Mouse (Mus musculus) embryonic facial prominence, embryonic 11.5 days (tissue): ENCODE data around the gene Ctf2. TPM values are rescaled to one million over a fixed set of nuclear protein-coding genes. Genes with fewer than 3 reads are reported as not detected.

Experiments used
- ATAC-seq: fragments of 200-750 bp; cut with Nextera tagmentation; replicated peaks from 2 replicates; pipeline ENCODE4 v1.8.0; 2017; ENCODE audit warnings: low read depth; ENCODE audit not compliant: insufficient number of reproducible peaks, low FRiP score, low TSS enrichment
- DNase-seq: peaks from one replicate; pipeline ENCODE4 v3.0.0-alpha.2; 2015; ENCODE audit warnings: low spot score
- H3K27ac ChIP-seq: fragments of 300-500 bp; sonication (generic); replicated peaks from 2 replicates; pipeline ENCODE4 v1.5.1; 2014; ENCODE audit warnings: mild to moderate bottlenecking, low read depth, low read length, control low read depth
- H3K27me3 ChIP-seq: fragments of 300-500 bp; sonication (generic); 2 replicates; pipeline ENCODE4 v1.6.1; 2014; ENCODE audit warnings: mild to moderate bottlenecking, low read length, moderate library complexity, mixed read lengths; ENCODE audit not compliant: control insufficient read depth, insufficient read depth
- H3K36me3 ChIP-seq: fragments of 300-500 bp; sonication (generic); replicated peaks from 2 replicates; pipeline ENCODE4 v1.6.1; 2014; ENCODE audit warnings: low read depth, mild to moderate bottlenecking, low read length, moderate library complexity, mixed read lengths; ENCODE audit not compliant: control insufficient read depth, insufficient read depth
- H3K4me1 ChIP-seq: fragments of 300-500 bp; sonication (generic); 2 replicates; pipeline ENCODE4 v1.6.1; 2014; ENCODE audit warnings: low read length, mixed read lengths; ENCODE audit not compliant: control insufficient read depth, insufficient read depth
- H3K4me2 ChIP-seq: fragments of 300-500 bp; sonication (generic); 2 replicates; pipeline ENCODE4 v1.6.1; 2014; ENCODE audit warnings: low read depth, mild to moderate bottlenecking, control low read depth, low read length, moderate library complexity
- H3K4me3 ChIP-seq: fragments of 300-500 bp; sonication (generic); 2 replicates; pipeline ENCODE4 v1.5.1; 2014; ENCODE audit warnings: low read depth, low read length, control low read depth
- H3K9ac ChIP-seq: fragments of 300-500 bp; sonication (generic); replicated peaks from 2 replicates; pipeline ENCODE4 v1.6.1; 2014; ENCODE audit warnings: mild to moderate bottlenecking, control low read depth, low read length
- H3K9me3 ChIP-seq: fragments of 300-500 bp; sonication (generic); replicated peaks from 2 replicates; pipeline ENCODE4 v1.6.1; 2016; ENCODE audit warnings: mild to moderate bottlenecking, low read length, inconsistent platforms, mixed read lengths; ENCODE audit not compliant: control insufficient read depth
- WGBS: fragments of 180-500 bp; shearing (Covaris S2); extraction: QIAGEN DNeasy Blood & Tissue Kit; methylation state at CpG from one replicate; pipeline ENCODE4 v1.1.7; 2014; 5-methylcytosine and 5-hydroxymethylcytosine counted together
- polyA plus RNA-seq: library from polyadenylated mRNA; unstranded; fragments of >200 nt; fragmentation: Nextera tagmentation; extraction: Ambion mirVana; gene quantifications from 2 replicates; pipeline ENCODE4 v1.2.1, GENCODE M21; 2014

Ctf2 gene
- polyA plus RNA-seq, 1 experiment from 2014 or later = 0.15 TPM

- no peak for DNase-seq
- H3K27ac ChIP-seq = no peak overlapping the region
- no peak overlapping the region for H3K4me3 ChIP-seq
- peaks cover 33% of the 10 kb centered on the region for H3K36me3 ChIP-seq
- no peaks in the 10 kb centered on the region for H3K9me3 ChIP-seq
- no peak overlapping the region for H3K9ac ChIP-seq
- no peaks in the 10 kb centered on the region for H3K4me1 ChIP-seq
- no peaks in the 10 kb centered on the region for H3K27me3 ChIP-seq
- 70% methylated on average over 5 of the region's 5 CpGs for WGBS
- no peak overlapping the region for H3K4me2 ChIP-seq
- ATAC-seq = no peak
These were observed 21.2 kb upstream of the Ctf2 start for GRCm38 (mm10) chr7:127753158-127753557.

DNA sequence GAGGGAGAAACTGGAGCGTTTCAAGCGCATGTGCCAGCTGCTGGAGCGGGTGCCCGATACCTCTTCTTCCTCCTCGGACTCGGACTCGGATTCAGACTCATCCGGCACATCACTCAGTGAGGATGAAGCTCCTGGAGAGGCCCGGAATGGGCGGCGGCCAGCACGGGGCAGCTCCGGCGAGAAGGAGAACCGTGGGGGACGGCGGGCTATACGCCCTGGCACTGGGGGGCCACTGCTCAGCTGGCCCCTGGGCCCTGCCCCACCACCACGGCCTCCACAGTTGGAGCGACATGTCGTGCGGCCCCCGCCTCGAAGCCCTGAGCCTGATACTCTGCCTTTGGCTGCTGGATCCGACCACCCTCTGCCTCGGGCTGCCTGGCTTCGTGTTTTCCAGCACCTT lies 20.1 kb upstream of the Ctf2 start:
- H3K36me3 ChIP-seq = peaks cover 33% of the 10 kb centered on the region

DNA sequence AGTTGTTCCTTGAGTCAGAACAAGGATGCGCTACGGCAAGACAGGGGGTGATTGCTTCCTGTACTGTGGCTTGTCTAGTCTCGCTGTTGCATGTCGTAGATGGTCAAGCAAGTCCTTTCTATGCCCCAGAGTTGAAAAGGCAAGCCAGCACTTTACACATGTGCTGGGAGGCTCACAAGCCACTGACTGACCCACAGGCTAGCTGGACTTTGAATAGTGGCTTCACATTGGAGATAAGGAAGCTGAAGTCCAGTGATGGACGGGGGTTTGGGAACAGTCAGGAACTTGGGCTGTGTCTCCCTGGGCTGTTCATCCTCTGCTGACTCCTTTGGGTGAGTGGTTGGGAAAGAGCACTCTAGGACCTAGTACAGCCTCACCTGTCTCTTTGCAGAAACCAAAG lies 19.7 kb upstream of the Ctf2 start:
- H3K27me3 ChIP-seq = no peaks in the 10 kb centered on the region

More for the DNA sequence above, 20.1 kb upstream of the Ctf2 start:
- Histone ChIP-seq H3K27ac (no peak overlapping the region), H3K4me1 (no peaks in the 10 kb centered on the region), H3K27me3 (no peaks in the 10 kb centered on the region), H3K9me3 (no peaks in the 10 kb centered on the region), H3K9ac (no peak overlapping the region), H3K4me2 (no peak overlapping the region), H3K4me3 (no peak overlapping the region)
- DNase-seq = no peak
- ATAC-seq = no peak
- 94% methylated on average over 27 of the region's 27 CpGs for WGBS

DNA sequence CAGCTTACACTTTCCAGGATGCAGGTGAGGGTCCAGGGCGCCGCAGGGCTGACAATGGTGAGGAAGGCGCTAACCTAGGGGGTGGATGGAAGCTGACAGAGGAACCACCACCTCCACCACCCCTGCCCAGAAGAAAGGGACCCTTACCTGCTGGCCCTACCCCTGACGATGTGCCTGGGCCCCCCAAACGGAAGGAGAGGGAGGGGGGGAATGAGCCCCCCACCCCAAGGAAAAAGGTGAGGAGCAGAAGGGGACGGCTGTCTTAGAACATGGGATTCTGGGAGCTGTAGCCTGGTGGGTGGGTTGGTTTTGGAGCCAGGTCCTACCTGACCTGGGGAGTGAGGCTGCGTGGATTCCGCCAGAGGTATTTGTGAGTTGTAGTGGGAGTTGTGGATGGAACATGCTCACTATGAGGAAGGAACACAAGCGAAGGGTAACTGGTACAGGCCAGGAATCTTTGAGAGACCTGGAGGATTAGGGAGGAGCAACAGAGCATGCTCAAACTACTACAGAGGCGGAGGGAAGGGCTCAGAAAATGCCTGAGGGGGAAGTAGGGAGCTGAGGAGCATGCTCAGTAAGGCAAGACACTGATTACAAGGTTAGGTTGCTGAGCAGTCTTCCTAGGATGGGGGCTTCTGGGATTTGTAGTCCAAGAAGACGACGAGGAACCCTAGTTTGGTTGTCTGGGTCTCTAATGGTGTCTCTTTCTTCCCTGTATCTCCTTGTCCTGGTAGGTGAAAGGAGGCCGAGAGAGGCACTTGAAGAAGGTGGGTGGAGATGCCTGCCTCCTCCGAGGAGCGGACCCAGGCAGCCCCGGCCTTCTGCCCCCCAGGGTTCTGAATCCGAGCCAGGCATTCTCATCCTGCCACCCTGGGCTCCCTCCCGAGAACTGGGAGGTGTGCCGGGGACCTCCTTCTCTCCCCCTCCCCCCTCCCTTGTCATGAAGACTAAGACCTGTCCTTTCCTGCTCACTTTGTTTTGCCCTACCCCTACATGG lies 18.5 kb upstream of the Ctf2 start:
- Histone ChIP-seq H3K27ac (no peak overlapping the region), H3K9ac (no peak overlapping the region), H3K9me3 (no peaks in the 10 kb centered on the region), H3K27me3 (no peaks in the 10 kb centered on the region), H3K4me3 (no peak overlapping the region), H3K4me1 (no peaks in the 10 kb centered on the region), H3K36me3 (peaks cover 31% of the 10 kb centered on the region), H3K4me2 (no peak overlapping the region)
- no peak for ATAC-seq
- 85% methylated on average over 19 of the region's 19 CpGs for WGBS
- DNase-seq = peak; percentile 37

More for the DNA sequence above, 19.7 kb upstream of the Ctf2 start:
- Histone ChIP-seq H3K27ac (no peak overlapping the region), H3K9me3 (no peaks in the 10 kb centered on the region), H3K9ac (no peak overlapping the region), H3K4me1 (no peaks in the 10 kb centered on the region), H3K36me3 (peaks cover 33% of the 10 kb centered on the region), H3K4me2 (no peak overlapping the region), H3K4me3 (no peak overlapping the region)
- ATAC-seq (no peak), DNase-seq (no peak)
- WGBS = 89% methylated on average over 5 of the region's 5 CpGs

- Histone ChIP-seq H3K9ac (no peak overlapping the region), H3K27ac (no peak overlapping the region), H3K4me2 (peak overlapping the region; percentile 59; the same call in 1 of the 2 replicates), H3K4me3 (no peak overlapping the region), H3K27me3 (no peaks in the 10 kb centered on the region), H3K9me3 (no peaks in the 10 kb centered on the region), H3K36me3 (peaks cover 23% of the 10 kb centered on the region), H3K4me1 (no peaks in the 10 kb centered on the region)
- no peak for ATAC-seq
- 93% methylated on average over 28 of the region's 28 CpGs for WGBS
- DNase-seq = no peak
These were observed 16.2 kb upstream of the Ctf2 start for GRCm38 (mm10) chr7:127748235-127748560.

DNA sequence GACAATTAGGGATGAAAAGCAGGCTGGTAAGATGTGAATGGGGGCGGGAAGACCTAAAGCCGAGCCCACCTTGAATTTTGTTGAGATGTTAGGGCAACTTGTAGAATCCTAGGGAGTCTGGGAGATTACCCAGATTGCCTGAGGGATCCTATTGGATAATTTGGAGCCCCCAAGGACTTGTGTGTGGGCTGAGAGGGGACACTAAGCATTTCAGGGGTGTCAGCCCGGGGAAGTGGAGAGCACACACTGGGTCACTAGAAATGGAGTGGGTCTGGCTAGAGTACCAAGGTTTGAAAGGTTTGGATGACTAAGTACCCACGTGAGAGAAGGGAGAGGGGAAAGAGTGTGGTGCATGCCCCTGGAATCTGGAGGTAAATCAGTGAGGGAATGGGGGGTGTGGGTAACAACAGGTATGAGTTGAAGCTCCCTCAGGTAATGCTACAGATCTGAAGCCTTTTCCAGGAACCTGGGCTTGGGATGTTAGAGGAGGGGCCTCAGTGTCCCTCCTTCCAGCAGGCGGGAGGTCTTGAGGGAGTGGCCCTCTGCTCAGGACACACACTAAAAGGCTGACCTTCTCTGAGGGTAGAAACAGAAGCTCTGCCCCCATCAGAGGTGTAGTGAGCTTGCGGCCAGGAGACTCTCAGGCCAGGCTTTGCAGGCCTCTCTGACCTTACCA lies 15.7 kb upstream of the Ctf2 start:
- Histone ChIP-seq H3K4me2 (peak overlapping the region; percentile 59), H3K27ac (peak overlapping the region; percentile 95), H3K36me3 (peaks cover 23% of the 10 kb centered on the region), H3K4me3 (peak overlapping the region; percentile 88), H3K4me1 (no peaks in the 10 kb centered on the region), H3K9me3 (no peaks in the 10 kb centered on the region), H3K9ac (peak overlapping the region; percentile 90), H3K27me3 (no peaks in the 10 kb centered on the region)
- DNase-seq = no peak
- no peak for ATAC-seq
- 29% methylated on average over 6 of the region's 6 CpGs for WGBS

DNA sequence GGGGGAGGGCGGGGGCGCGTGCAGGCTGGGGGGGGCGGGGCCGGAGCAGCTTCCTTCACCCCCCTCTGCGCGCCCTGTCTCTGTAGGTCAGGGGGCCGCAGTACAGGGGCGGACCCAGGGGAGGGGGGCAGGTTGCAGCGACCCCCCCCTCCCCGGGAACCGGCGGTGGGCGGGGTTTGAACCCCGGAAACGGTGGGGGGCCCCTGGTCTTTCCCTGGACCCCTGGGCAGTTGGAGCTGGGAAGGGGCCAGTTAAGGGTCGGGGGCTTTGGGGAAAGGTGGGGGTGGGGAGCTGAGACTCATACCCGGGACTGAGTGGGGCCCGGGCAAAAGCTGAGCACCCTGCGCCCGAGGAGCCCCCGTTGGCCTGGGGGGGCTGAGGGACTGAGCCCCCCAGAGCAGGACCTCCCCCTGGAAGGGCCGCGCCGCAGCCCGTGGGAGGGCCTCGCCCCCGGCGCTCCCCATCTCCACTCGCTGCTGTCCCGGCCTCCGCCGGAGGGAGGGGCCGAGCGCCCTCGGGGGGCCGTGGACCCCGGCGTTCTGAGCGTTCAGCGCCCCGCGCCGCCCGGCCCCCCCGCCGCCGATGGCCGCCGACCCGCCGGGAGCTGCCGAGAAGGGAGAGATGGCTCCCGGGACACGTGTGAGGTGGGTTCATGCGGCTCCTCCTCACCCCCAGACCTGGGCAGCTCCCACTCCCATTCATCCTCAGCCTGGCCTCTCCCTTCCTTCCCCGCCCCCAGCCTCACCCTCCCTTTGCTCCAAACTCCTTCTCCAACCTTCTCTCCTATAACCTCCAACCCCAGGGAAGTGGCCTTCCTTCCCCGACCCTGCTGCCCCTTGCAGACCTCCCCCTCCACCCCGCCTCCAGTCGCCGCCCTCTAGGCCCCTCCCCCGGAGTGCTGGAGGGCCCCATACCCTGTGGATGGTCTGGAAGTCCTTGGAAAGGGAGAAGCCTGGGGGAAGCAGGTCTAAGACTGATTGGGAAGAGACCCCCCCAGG lies 14.8 kb upstream of the Ctf2 start:
- DNase-seq = peak; percentile 66
- Histone ChIP-seq H3K27ac (peak overlapping the region; percentile 95), H3K9me3 (no peaks in the 10 kb centered on the region), H3K4me3 (peak overlapping the region; percentile 88), H3K9ac (peak overlapping the region; percentile 90), H3K4me2 (peak overlapping the region; percentile 59), H3K27me3 (no peaks in the 10 kb centered on the region), H3K4me1 (no peaks in the 10 kb centered on the region), H3K36me3 (peaks cover 18% of the 10 kb centered on the region)
- ATAC-seq = peak; percentile 1; the same call in 1 of the 2 replicates
- WGBS = 0% methylated on average over 27 of the region's 62 CpGs
